Mouse (Mus musculus) myocyte (in vitro differentiated cells): ENCODE measurements around the gene Sema4g.

Experiments used
- POLR2A ChIP-seq: IDR thresholded peaks from one replicate; pipeline ENCODE4 v1.6.1; 2011; ENCODE audit warnings: low read depth, mild to moderate bottlenecking, control low read depth, moderate library complexity; ENCODE audit not compliant: insufficient read length
- TCF12 ChIP-seq: IDR thresholded peaks from one replicate; pipeline ENCODE4 v1.6.1; 2011; ENCODE audit warnings: mild to moderate bottlenecking, control low read depth; ENCODE audit not compliant: poor library complexity, insufficient read depth, severe bottlenecking

DNA sequence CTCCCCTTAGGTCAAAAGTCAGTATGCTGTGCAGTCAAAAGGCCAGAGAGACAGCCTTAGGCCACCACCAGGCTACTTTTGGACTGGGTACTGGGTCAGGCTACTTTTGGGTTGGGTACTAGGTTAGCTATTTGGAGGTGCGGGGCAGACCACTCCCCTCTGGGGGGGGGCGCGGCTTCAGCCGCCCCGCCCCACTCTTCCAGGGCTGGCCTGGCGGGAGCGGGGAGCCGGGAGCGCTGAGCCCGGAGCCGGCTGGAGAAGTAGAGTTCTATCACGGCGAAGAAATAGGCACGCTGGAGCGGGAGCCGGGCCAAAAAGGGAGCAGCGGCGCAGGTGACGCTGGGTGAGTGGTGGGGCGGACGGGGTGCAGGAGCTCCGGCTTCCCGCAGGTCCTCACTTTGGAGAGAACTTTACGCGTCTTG is 26.1 kb downstream of the Sema4g start:
- no peak for TF ChIP-seq POLR2A
- no peak for TF ChIP-seq TCF12
